Mouse (Mus musculus): ENCODE results near the gene Mepce. TPM values are rescaled to one million over a fixed set of nuclear protein-coding genes. Genes with fewer than 3 reads are reported as not detected.
"Not testable (repeated sequence)": the region's sequence is repeated elsewhere in the genome, so short reads cannot be mapped to it uniquely, and the experiment has no call there.

Gene Mepce
- total and polyA plus RNA-seq, 2 experiments from 2014 or later = 17.6 to 46.0 TPM

- ATAC-seq (ENCODE audit: low FRiP score) (no peak), DNase-seq (ENCODE audit: low spot score) (no peak)
- TF ChIP-seq CTCF (IDR thresholded peaks at IDR 0.05) = no peak
- Histone ChIP-seq H3K36me3 (ENCODE audit: insufficient read depth, low read length) (peaks cover 12% of the 10 kb centered on the region), H3K27ac (ENCODE audit: low read depth, low read length) (no peak overlapping the region), H3K9me3 (ENCODE audit: low read length) (no peaks in the 10 kb centered on the region), H3K9ac (replicated peaks; ENCODE audit: low read length, poor library complexity, severe bottlenecking) (no peak overlapping the region), H3K4me2 (ENCODE audit: low read depth, low read length, poor library complexity, severe bottlenecking) (no peak overlapping the region), H3K4me1 (ENCODE audit: insufficient read depth, low read length) (peaks cover 2% of the 10 kb centered on the region; the same call in 1 of the 2 replicates), H3K4me3 (ENCODE audit: low read depth, low read length) (no peak overlapping the region), H3K27me3 (ENCODE audit: insufficient read depth, low read length) (no peaks in the 10 kb centered on the region)
- WGBS = 88% methylated on average over 13 of the region's 13 CpGs
Measured at GRCm38 (mm10) chr5:137753111-137753832, 34.2 kb downstream of the Mepce start.

DNA sequence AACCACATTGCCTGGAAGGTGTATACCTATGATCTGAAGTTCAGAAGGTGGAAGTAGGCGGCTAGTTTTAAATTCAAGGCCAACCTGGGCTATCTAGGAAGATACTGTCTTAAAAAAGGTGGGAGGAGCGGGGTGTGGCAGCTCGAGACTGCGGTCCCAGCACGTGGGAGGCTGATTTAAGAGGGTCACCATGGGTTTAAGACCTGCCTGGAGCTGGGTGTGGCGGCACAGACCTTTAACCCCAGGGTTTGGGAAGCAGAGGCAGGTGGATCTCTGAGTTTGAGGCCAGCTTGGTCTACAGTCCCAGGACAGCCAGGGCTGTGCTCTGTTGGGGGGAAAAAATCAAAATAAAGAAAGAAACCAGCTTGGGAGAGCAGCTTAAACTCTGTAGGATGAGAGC is 35.5 kb downstream of the Mepce start:
- Histone ChIP-seq H3K4me3 (ENCODE audit: low read depth, low read length) (no peak overlapping the region), H3K9ac (replicated peaks; ENCODE audit: low read length, poor library complexity, severe bottlenecking) (no peak overlapping the region), H3K27me3 (ENCODE audit: insufficient read depth, low read length) (no peaks in the 10 kb centered on the region), H3K36me3 (ENCODE audit: insufficient read depth, low read length) (peaks cover 12% of the 10 kb centered on the region), H3K4me2 (ENCODE audit: low read depth, low read length, poor library complexity, severe bottlenecking) (no peak overlapping the region), H3K27ac (ENCODE audit: low read depth, low read length) (no peak overlapping the region), H3K9me3 (ENCODE audit: low read length) (no peaks in the 10 kb centered on the region), H3K4me1 (ENCODE audit: insufficient read depth, low read length) (peaks cover 5% of the 10 kb centered on the region; the same call in 1 of the 2 replicates)
- 87% methylated on average over 6 of the region's 6 CpGs for WGBS
- no peak for ATAC-seq (ENCODE audit: low FRiP score)
- no peak for DNase-seq (ENCODE audit: low spot score)
- no peak for TF ChIP-seq CTCF (IDR thresholded peaks at IDR 0.05)

DNA sequence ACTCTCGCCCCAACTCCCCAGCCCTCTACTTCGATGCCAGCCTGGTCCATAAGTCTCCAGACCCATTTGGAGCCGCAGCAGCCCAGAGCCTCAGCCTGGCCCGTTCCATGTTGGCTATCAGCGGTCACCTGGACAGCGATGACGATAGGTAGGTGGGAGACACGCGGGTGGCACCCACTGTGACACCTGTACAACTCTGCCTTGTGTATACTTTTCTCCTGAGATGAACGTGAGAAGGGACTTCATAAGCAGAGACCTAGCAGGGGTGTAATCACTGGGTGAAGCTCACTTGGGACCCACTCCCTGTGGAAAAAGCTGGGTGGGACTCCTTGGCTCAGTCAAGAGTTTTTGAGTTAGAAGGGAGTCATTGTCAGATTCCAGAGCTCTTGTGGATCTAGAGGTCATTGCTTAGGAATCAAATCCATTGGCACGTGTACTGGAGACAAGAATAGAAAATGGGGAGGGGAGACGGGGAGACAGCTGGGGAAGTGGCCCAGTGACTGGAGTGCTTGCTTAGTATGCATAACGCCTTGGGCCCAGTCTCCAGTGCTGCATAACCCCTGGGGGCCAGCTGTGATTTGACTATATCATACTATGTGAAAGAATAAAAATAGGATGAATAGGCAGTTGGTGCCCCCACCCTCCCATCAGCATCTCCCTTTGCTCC is 36.1 kb downstream of the Mepce start:
- no peak for TF ChIP-seq CTCF (IDR thresholded peaks at IDR 0.05)
- H3K4me3 ChIP-seq (ENCODE audit: low read depth, low read length) = no peak overlapping the region
- H3K4me1 ChIP-seq (ENCODE audit: insufficient read depth, low read length) = peaks cover 5% of the 10 kb centered on the region; the same call in 1 of the 2 replicates
- H3K9me3 ChIP-seq (ENCODE audit: low read length) = no peaks in the 10 kb centered on the region
- H3K9ac ChIP-seq (replicated peaks; ENCODE audit: low read length, poor library complexity, severe bottlenecking) = no peak overlapping the region
- no peak overlapping the region for H3K27ac ChIP-seq (ENCODE audit: low read depth, low read length)
- no peaks in the 10 kb centered on the region for H3K27me3 ChIP-seq (ENCODE audit: insufficient read depth, low read length)
- DNase-seq (ENCODE audit: low spot score) = no peak
- 92% methylated on average over 13 of the region's 13 CpGs for WGBS
- ATAC-seq (ENCODE audit: low FRiP score) = no peak
- no peak overlapping the region for H3K4me2 ChIP-seq (ENCODE audit: low read depth, low read length, poor library complexity, severe bottlenecking)
- H3K36me3 ChIP-seq (ENCODE audit: insufficient read depth, low read length) = peaks cover 12% of the 10 kb centered on the region

- H3K9ac ChIP-seq (replicated peaks; ENCODE audit: low read length, poor library complexity, severe bottlenecking); H3K4me2 ChIP-seq (ENCODE audit: low read depth, low read length, poor library complexity, severe bottlenecking); H3K9me3 ChIP-seq (ENCODE audit: low read length); H3K4me3 ChIP-seq (ENCODE audit: low read depth, low read length); DNase-seq (ENCODE audit: low spot score); H3K27ac ChIP-seq (ENCODE audit: low read depth, low read length); H3K4me1 ChIP-seq (ENCODE audit: insufficient read depth, low read length); ATAC-seq (ENCODE audit: low FRiP score); H3K27me3 ChIP-seq (ENCODE audit: insufficient read depth, low read length): not testable (repeated sequence)
- H3K36me3 ChIP-seq (ENCODE audit: insufficient read depth, low read length) = peaks cover 10% of the 10 kb centered on the region
- 90% methylated on average over 6 of the region's 8 CpGs for WGBS
Measured at GRCm38 (mm10) chr5:137750212-137750611, 37.2 kb downstream of the Mepce start.

GRCm38 (mm10) chr5:137749196-137749836 is 38.1 kb downstream of the Mepce start:
- WGBS = 82% methylated on average over 6 of the region's 6 CpGs
- H3K36me3 ChIP-seq (ENCODE audit: insufficient read depth, low read length) = peaks cover 10% of the 10 kb centered on the region
- ATAC-seq (ENCODE audit: low FRiP score) (no peak), DNase-seq (ENCODE audit: low spot score) (no peak)
- H3K9me3 ChIP-seq (ENCODE audit: low read length) = no peaks in the 10 kb centered on the region
- H3K4me1 ChIP-seq (ENCODE audit: insufficient read depth, low read length) = peaks cover 5% of the 10 kb centered on the region; the same call in 1 of the 2 replicates
- no peak for TF ChIP-seq CTCF (IDR thresholded peaks at IDR 0.05)
- no peak overlapping the region for H3K27ac ChIP-seq (ENCODE audit: low read depth, low read length)
- peak overlapping the region; percentile 99; the same call in 1 of the 2 replicates for H3K4me2 ChIP-seq (ENCODE audit: low read depth, low read length, poor library complexity, severe bottlenecking)
- no peak overlapping the region for H3K4me3 ChIP-seq (ENCODE audit: low read depth, low read length)
- no peak overlapping the region for H3K9ac ChIP-seq (replicated peaks; ENCODE audit: low read length, poor library complexity, severe bottlenecking)
- H3K27me3 ChIP-seq (ENCODE audit: insufficient read depth, low read length) = no peaks in the 10 kb centered on the region

Measured in midbrain, postnatal 0 days (tissue).